Mouse (Mus musculus) midbrain, embryonic 10.5 days (tissue): ENCODE data around the gene Grb2. TPM values are rescaled to one million over a fixed set of nuclear protein-coding genes. Genes with fewer than 3 reads are reported as not detected.

Source experiments
- DNase-seq: peaks from one replicate; pipeline ENCODE4 v3.0.0-alpha.2; 2017; ENCODE audit warnings: low spot score
- H3K27ac ChIP-seq: fragments of 300-500 bp; sonication (generic); replicated peaks from 2 replicates; pipeline ENCODE4 v1.5.1; 2016; ENCODE audit warnings: mild to moderate bottlenecking
- H3K27me3 ChIP-seq: fragments of 300-500 bp; sonication (generic); 2 replicates; pipeline ENCODE4 v1.6.1; 2016; ENCODE audit warnings: low read depth, mild to moderate bottlenecking; ENCODE audit not compliant: poor library complexity, severe bottlenecking
- H3K36me3 ChIP-seq: fragments of 300-500 bp; sonication (generic); 2 replicates; pipeline ENCODE4 v1.6.1; 2016; ENCODE audit warnings: mild to moderate bottlenecking, moderate library complexity
- H3K4me1 ChIP-seq: fragments of 300-500 bp; sonication (generic); 2 replicates; pipeline ENCODE4 v1.6.1; 2016
- H3K4me3 ChIP-seq: fragments of 300-500 bp; sonication (generic); 2 replicates; pipeline ENCODE4 v1.5.1; 2016; ENCODE audit warnings: mild to moderate bottlenecking, moderate library complexity
- H3K9me3 ChIP-seq: fragments of 300-500 bp; sonication (generic); replicated peaks from 2 replicates; pipeline ENCODE4 v1.6.1; 2016; ENCODE audit warnings: mild to moderate bottlenecking
- WGBS: fragments of 180-500 bp; shearing (Covaris S2); methylation state at CpG from one replicate; pipeline ENCODE4 v1.1.7; 2016; 5-methylcytosine and 5-hydroxymethylcytosine counted together
- polyA plus RNA-seq: library from polyadenylated mRNA; unstranded; fragments of >200 nt; fragmentation: Nextera tagmentation; extraction: Ambion mirVana; gene quantifications from 2 replicates; pipeline ENCODE4 v1.2.1, GENCODE M21; 2016

Grb2 gene
- polyA plus RNA-seq = 81.7 and 88.3 TPM in 2 replicates

- Histone ChIP-seq H3K4me3 (peak within 1 kb of the TSS; percentile 99), H3K4me1 (peaks cover 40% of the 10 kb centered on the region), H3K36me3 (no peaks in the 10 kb centered on the region), H3K27me3 (no peaks in the 10 kb centered on the region), H3K27ac (peak within 1 kb of the TSS; percentile 96), H3K9me3 (no peaks in the 10 kb centered on the region)
- WGBS = under 1% methylated on average over 88 of the region's 91 CpGs
- DNase-seq = peak; percentile 100
Observed at GRCm38 (mm10) chr11:115708209-115708876, at the start of gene Grb2. TSS of gene Grb2 (minus strand) at chr11:115708597.

GRCm38 (mm10) chr11:115753485-115753884 is 45.1 kb upstream of the Grb2 start:
- Histone ChIP-seq H3K4me1 (peaks cover 8% of the 10 kb centered on the region), H3K36me3 (no peaks in the 10 kb centered on the region), H3K27ac (no peak overlapping the region; the same call in 1 of the 2 replicates), H3K27me3 (no peaks in the 10 kb centered on the region), H3K4me3 (no peak overlapping the region), H3K9me3 (no peaks in the 10 kb centered on the region)
- WGBS = 89% methylated on average over 4 of the region's 4 CpGs
- no peak for DNase-seq

- peak; percentile 46 for DNase-seq
- no peaks in the 10 kb centered on the region for H3K27me3 ChIP-seq
- H3K4me1 ChIP-seq = peaks cover 9% of the 10 kb centered on the region
- H3K27ac ChIP-seq = peak overlapping the region; percentile 24
- WGBS = 62% methylated on average over 7 of the region's 7 CpGs
- no peaks in the 10 kb centered on the region for H3K9me3 ChIP-seq
- H3K36me3 ChIP-seq = no peaks in the 10 kb centered on the region
- no peak overlapping the region for H3K4me3 ChIP-seq
Observed at GRCm38 (mm10) chr11:115752653-115753052, 44.3 kb upstream of the Grb2 start.

- 77% methylated on average over 2 of the region's 2 CpGs for WGBS
Observed at GRCm38 (mm10) chr11:115751725-115752124, 43.3 kb upstream of the Grb2 start.

GRCm38 (mm10) chr11:115749834-115750233 is 41.4 kb upstream of the Grb2 start:
- DNase-seq = no peak
- WGBS = 94% methylated on average over 5 of the region's 5 CpGs
- H3K27ac ChIP-seq = no peak overlapping the region

More at GRCm38 (mm10) chr11:115751725-115752124, 43.3 kb upstream of the Grb2 start:
- H3K4me1 ChIP-seq = peaks cover 18% of the 10 kb centered on the region
- no peaks in the 10 kb centered on the region for H3K36me3 ChIP-seq
- no peak overlapping the region for H3K27ac ChIP-seq
- H3K9me3 ChIP-seq = no peaks in the 10 kb centered on the region
- H3K27me3 ChIP-seq = no peaks in the 10 kb centered on the region
- H3K4me3 ChIP-seq = no peak overlapping the region
- no peak for DNase-seq

GRCm38 (mm10) chr11:115747351-115747750 is 39.0 kb upstream of the Grb2 start:
- no peak for DNase-seq
- H3K4me1 ChIP-seq = peaks cover 13% of the 10 kb centered on the region
- H3K27me3 ChIP-seq = no peaks in the 10 kb centered on the region
- no peaks in the 10 kb centered on the region for H3K9me3 ChIP-seq
- H3K4me3 ChIP-seq = peak overlapping the region; percentile 31
- 18% methylated on average over 9 of the region's 15 CpGs for WGBS
- no peaks in the 10 kb centered on the region for H3K36me3 ChIP-seq
- H3K27ac ChIP-seq = peak overlapping the region; percentile 76

More at GRCm38 (mm10) chr11:115749834-115750233, 41.4 kb upstream of the Grb2 start:
- no peaks in the 10 kb centered on the region for H3K9me3 ChIP-seq
- no peak overlapping the region for H3K4me3 ChIP-seq
- H3K4me1 ChIP-seq = peaks cover 20% of the 10 kb centered on the region
- H3K27me3 ChIP-seq = no peaks in the 10 kb centered on the region
- no peaks in the 10 kb centered on the region for H3K36me3 ChIP-seq

- Histone ChIP-seq H3K36me3 (no peaks in the 10 kb centered on the region), H3K4me3 (peak overlapping the region; percentile 31; the same call in 1 of the 2 replicates), H3K27ac (peak overlapping the region; percentile 76; the same call in 1 of the 2 replicates), H3K9me3 (no peaks in the 10 kb centered on the region), H3K4me1 (peaks cover 12% of the 10 kb centered on the region), H3K27me3 (no peaks in the 10 kb centered on the region)
- no peak for DNase-seq
- 71% methylated on average over 8 of the region's 8 CpGs for WGBS
Observed at GRCm38 (mm10) chr11:115746762-115747161, 38.4 kb upstream of the Grb2 start.

- Histone ChIP-seq H3K27me3 (no peaks in the 10 kb centered on the region), H3K4me1 (peaks cover 12% of the 10 kb centered on the region), H3K27ac (no peak overlapping the region), H3K4me3 (no peak overlapping the region), H3K36me3 (no peaks in the 10 kb centered on the region), H3K9me3 (no peaks in the 10 kb centered on the region)
- 86% methylated on average over 1 of the region's 1 CpGs for WGBS
- no peak for DNase-seq
Observed at GRCm38 (mm10) chr11:115746109-115746508, 37.7 kb upstream of the Grb2 start.

GRCm38 (mm10) chr11:115744385-115744784 is 36.0 kb upstream of the Grb2 start:
- no peaks in the 10 kb centered on the region for H3K27me3 ChIP-seq
- 88% methylated on average over 5 of the region's 5 CpGs for WGBS
- H3K4me1 ChIP-seq = peaks cover 12% of the 10 kb centered on the region
- H3K27ac ChIP-seq = no peak overlapping the region
- H3K36me3 ChIP-seq = no peaks in the 10 kb centered on the region
- H3K4me3 ChIP-seq = no peak overlapping the region
- DNase-seq = no peak
- H3K9me3 ChIP-seq = no peaks in the 10 kb centered on the region

- DNase-seq = no peak
- Histone ChIP-seq H3K27me3 (no peaks in the 10 kb centered on the region), H3K4me1 (peaks cover 25% of the 10 kb centered on the region), H3K9me3 (no peaks in the 10 kb centered on the region), H3K27ac (no peak overlapping the region), H3K36me3 (no peaks in the 10 kb centered on the region), H3K4me3 (no peak overlapping the region)
- 92% methylated on average over 9 of the region's 9 CpGs for WGBS
Observed at GRCm38 (mm10) chr11:115742926-115743325, 34.5 kb upstream of the Grb2 start.

GRCm38 (mm10) chr11:115741070-115741469 is 32.7 kb upstream of the Grb2 start:
- Histone ChIP-seq H3K4me1 (peaks cover 17% of the 10 kb centered on the region), H3K9me3 (no peaks in the 10 kb centered on the region), H3K27ac (no peak overlapping the region), H3K36me3 (no peaks in the 10 kb centered on the region), H3K4me3 (no peak overlapping the region), H3K27me3 (no peaks in the 10 kb centered on the region)
- 91% methylated on average over 11 of the region's 11 CpGs for WGBS
- no peak for DNase-seq

GRCm38 (mm10) chr11:115738275-115738885 is 30.0 kb upstream of the Grb2 start:
- WGBS = 69% methylated on average over 13 of the region's 13 CpGs
- Histone ChIP-seq H3K27ac (peak overlapping the region; percentile 85), H3K4me1 (peaks cover 25% of the 10 kb centered on the region), H3K9me3 (no peaks in the 10 kb centered on the region), H3K4me3 (no peak overlapping the region), H3K36me3 (no peaks in the 10 kb centered on the region), H3K27me3 (no peaks in the 10 kb centered on the region)
- no peak for DNase-seq

- peak; percentile 75 for DNase-seq
- no peak overlapping the region for H3K4me3 ChIP-seq
- 36% methylated on average over 10 of the region's 10 CpGs for WGBS
- H3K36me3 ChIP-seq = no peaks in the 10 kb centered on the region
- H3K27ac ChIP-seq = peak overlapping the region; percentile 85
- peaks cover 25% of the 10 kb centered on the region for H3K4me1 ChIP-seq
- no peaks in the 10 kb centered on the region for H3K27me3 ChIP-seq
- H3K9me3 ChIP-seq = no peaks in the 10 kb centered on the region
Observed at GRCm38 (mm10) chr11:115737608-115738208, 29.3 kb upstream of the Grb2 start.
